Mouse (Mus musculus): ENCODE measurements at regions not wholly inside any gene's neighbourhood (a gene's known extent, or its start where the extent isn't known, plus 50 kb on each side); places are given as distances from the start of the nearest gene placed in this dataset.

- H3K9me3 ChIP-seq (replicated peaks; ENCODE audit: low read length) = no peaks in the 10 kb centered on the region
- no peak for TF ChIP-seq RAD21 (IDR thresholded peaks at IDR 0.05; ENCODE audit: low read depth, low read length)
- TF ChIP-seq BHLHE40 (IDR thresholded peaks at IDR 0.05; ENCODE audit: low read depth, low read length) = peak; percentile 56
- H3K79me2 ChIP-seq (replicated peaks; ENCODE audit: control insufficient read depth, extremely low read depth, insufficient read depth, poor library complexity, severe bottlenecking) = no peaks in the 10 kb centered on the region
- in situ Hi-C loops (cut with MboI; ENCODE audit: low pct_ligation_motif_present, low pct_unique_long_range_greater_than_20kb, low sequenced_read_pairs) (no loop called here), dilution Hi-C loops (cut with MboI; ENCODE audit: extremely low pct_ligation_motif_present, extremely low pct_unique_long_range_greater_than_20kb, low sequenced_read_pairs) (no loop called here)
- no peak overlapping the region for H3K4me2 ChIP-seq (ENCODE audit: insufficient read depth, low read depth, poor library complexity, severe bottlenecking)
- peaks cover 2 to 14% of the 10 kb centered on the region in 2 experiments; a peak in 3 of 4 replicates for H3K4me1 ChIP-seq (ENCODE audit: control insufficient read depth in 1 of 2, insufficient read depth in 2 of 2)
- DNase-seq (ENCODE audit: extremely low read depth) = no peak
- H3K27me3 ChIP-seq (replicated peaks) = no peaks in the 10 kb centered on the region
- no peak overlapping the region for H3K9ac ChIP-seq (ENCODE audit: insufficient read depth, low read depth)
- H3K36me3 ChIP-seq (replicated peaks in 1 of 2; ENCODE audit: control insufficient read depth in 1 of 2, insufficient read depth in 1 of 2, low read length in 1 of 2) = no peaks in the 10 kb centered on the region
- H3K27ac ChIP-seq (ENCODE audit: insufficient read depth, low read depth) = no peak overlapping the region
- H3K4me3 ChIP-seq (replicated peaks in 1 of 3; ENCODE audit: low read depth in 2 of 3, low read length in 2 of 3, poor library complexity in 1 of 3) = no peak overlapping the region
Observed at GRCm38 (mm10) chr6:52368734-52369412, 55.6 kb downstream of the Evx1 start.

GRCm38 (mm10) chr6:52370806-52371360 lies 57.6 kb downstream of the Evx1 start:
- dilution Hi-C loops (cut with MboI; ENCODE audit: extremely low pct_ligation_motif_present, extremely low pct_unique_long_range_greater_than_20kb, low sequenced_read_pairs) (no loop called here), in situ Hi-C loops (cut with MboI; ENCODE audit: low pct_ligation_motif_present, low pct_unique_long_range_greater_than_20kb, low sequenced_read_pairs) (no loop called here)
- DNase-seq (ENCODE audit: extremely low read depth) = no peak
- peaks cover 2 to 14% of the 10 kb centered on the region in 2 experiments; a peak in 3 of 4 replicates for H3K4me1 ChIP-seq (ENCODE audit: control insufficient read depth in 1 of 2, insufficient read depth in 2 of 2)
- H3K9ac ChIP-seq (ENCODE audit: insufficient read depth, low read depth) = no peak overlapping the region
- no peak overlapping the region for H3K4me2 ChIP-seq (ENCODE audit: insufficient read depth, low read depth, poor library complexity, severe bottlenecking)
- no peaks in the 10 kb centered on the region for H3K9me3 ChIP-seq (replicated peaks; ENCODE audit: low read length)
- no peaks in the 10 kb centered on the region for H3K79me2 ChIP-seq (replicated peaks; ENCODE audit: control insufficient read depth, extremely low read depth, insufficient read depth, poor library complexity, severe bottlenecking)
- no peak overlapping the region for H3K4me3 ChIP-seq (replicated peaks in 1 of 3; ENCODE audit: low read depth in 2 of 3, low read length in 2 of 3, poor library complexity in 1 of 3)
- no peak overlapping the region for H3K27ac ChIP-seq (ENCODE audit: insufficient read depth, low read depth)
- no peaks in the 10 kb centered on the region for H3K27me3 ChIP-seq (replicated peaks)
- no peaks in the 10 kb centered on the region for H3K36me3 ChIP-seq (replicated peaks in 1 of 2; ENCODE audit: control insufficient read depth in 1 of 2, insufficient read depth in 1 of 2, low read length in 1 of 2)
- no peak for TF ChIP-seq ETS1 (conservative IDR thresholded peaks at IDR 0.05; ENCODE audit: low read depth, low read length)
- no peak for TF ChIP-seq SMC3 (IDR thresholded peaks at IDR 0.05; ENCODE audit: low read depth, low read length)
- TF ChIP-seq ELF1 (IDR thresholded peaks at IDR 0.05; ENCODE audit: low read depth, low read length) = no peak
- TF ChIP-seq MEF2A (IDR thresholded peaks at IDR 0.05; ENCODE audit: borderline replicate concordance, low read depth, low read length) = no peak
- TF ChIP-seq JUND (conservative IDR thresholded peaks at IDR 0.05; ENCODE audit: low read depth, low read length) = no peak

DNA sequence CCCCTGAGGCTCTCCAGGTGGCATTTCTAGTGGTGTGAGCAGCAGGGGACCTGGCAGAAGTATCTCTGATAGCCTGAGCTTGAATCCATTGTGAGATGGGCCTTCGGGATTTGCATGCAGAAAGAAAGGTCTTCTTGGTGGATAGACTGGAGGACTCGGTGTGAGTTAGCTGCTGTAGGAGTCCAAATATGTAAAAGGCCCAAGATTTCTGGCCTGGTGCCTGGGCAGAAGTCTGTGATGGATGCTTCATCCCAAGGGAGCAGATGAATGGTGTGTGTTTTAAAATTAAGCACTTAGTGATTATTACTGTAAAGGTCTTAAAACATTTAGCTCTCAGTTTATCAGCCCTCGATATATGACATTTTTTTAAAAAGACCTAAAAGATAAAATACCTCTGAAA lies 65.8 kb downstream of the Evx1 start:
- Histone ChIP-seq H3K27ac (ENCODE audit: insufficient read depth, low read depth) (no peak overlapping the region), H3K79me2 (replicated peaks; ENCODE audit: control insufficient read depth, extremely low read depth, insufficient read depth, poor library complexity, severe bottlenecking) (no peaks in the 10 kb centered on the region), H3K4me3 (replicated peaks in 1 of 3; ENCODE audit: low read depth in 2 of 3, low read length in 2 of 3, poor library complexity in 1 of 3) (no peak overlapping the region), H3K9me3 (replicated peaks; ENCODE audit: low read length) (no peaks in the 10 kb centered on the region), H3K4me2 (ENCODE audit: insufficient read depth, low read depth, poor library complexity, severe bottlenecking) (no peak overlapping the region), H3K36me3 (replicated peaks in 1 of 2; ENCODE audit: control insufficient read depth in 1 of 2, insufficient read depth in 1 of 2, low read length in 1 of 2) (no peaks in the 10 kb centered on the region), H3K27me3 (replicated peaks) (no peaks in the 10 kb centered on the region), H3K9ac (ENCODE audit: insufficient read depth, low read depth) (no peak overlapping the region), H3K4me1 (ENCODE audit: control insufficient read depth in 1 of 2, insufficient read depth in 2 of 2) (peaks cover 0 to 9% of the 10 kb centered on the region in 2 experiments; a peak in 2 of 4 replicates)
- dilution Hi-C loops (cut with MboI; ENCODE audit: extremely low pct_ligation_motif_present, extremely low pct_unique_long_range_greater_than_20kb, low sequenced_read_pairs) (no loop called here), in situ Hi-C loops (cut with MboI; ENCODE audit: low pct_ligation_motif_present, low pct_unique_long_range_greater_than_20kb, low sequenced_read_pairs) (no loop called here)
- TF ChIP-seq ZC3H11A (IDR thresholded peaks at IDR 0.05; ENCODE audit: low read depth, low read length) = no peak
- no peak for TF ChIP-seq MAX (IDR thresholded peaks at IDR 0.05; ENCODE audit: low read length)
- no peak for DNase-seq (ENCODE audit: extremely low read depth)

All from CH12.LX (cell line).